Mouse (Mus musculus) embryo, embryonic 11 days (tissue): ENCODE measurements around the gene Fgf11.

Source experiments
- DNase-seq: peaks from one replicate; pipeline ENCODE4 v3.0.0-alpha.2; 2015

Fgf11 gene

DNA sequence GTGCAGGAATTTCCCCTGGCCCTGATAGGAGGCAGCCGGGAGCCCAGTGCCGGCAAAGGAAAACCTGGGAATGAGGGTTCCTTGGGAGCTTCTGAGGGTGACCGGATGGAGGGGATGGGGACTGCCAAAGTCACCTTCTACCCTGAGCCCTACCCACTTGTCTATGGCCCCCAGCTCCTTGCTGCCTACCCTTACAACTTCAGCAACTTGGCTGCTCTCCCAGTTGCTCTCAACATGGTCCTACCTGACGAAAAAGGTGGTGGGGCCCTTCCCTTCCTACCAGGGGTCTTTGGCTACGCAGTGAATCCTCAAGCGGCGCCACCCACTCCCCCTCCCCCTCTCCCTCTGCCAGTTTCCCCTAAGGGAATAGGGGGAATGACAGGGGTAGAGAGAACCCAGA, 22.7 kb downstream of the Fgf11 start:
- no peak for DNase-seq

- DNase-seq: no peak
Measured at GRCm38 (mm10) chr11:69778258-69778982, 23.2 kb downstream of the Fgf11 start.

- no peak for DNase-seq
Measured at GRCm38 (mm10) chr11:69777504-69778257, 24.0 kb downstream of the Fgf11 start.

DNA sequence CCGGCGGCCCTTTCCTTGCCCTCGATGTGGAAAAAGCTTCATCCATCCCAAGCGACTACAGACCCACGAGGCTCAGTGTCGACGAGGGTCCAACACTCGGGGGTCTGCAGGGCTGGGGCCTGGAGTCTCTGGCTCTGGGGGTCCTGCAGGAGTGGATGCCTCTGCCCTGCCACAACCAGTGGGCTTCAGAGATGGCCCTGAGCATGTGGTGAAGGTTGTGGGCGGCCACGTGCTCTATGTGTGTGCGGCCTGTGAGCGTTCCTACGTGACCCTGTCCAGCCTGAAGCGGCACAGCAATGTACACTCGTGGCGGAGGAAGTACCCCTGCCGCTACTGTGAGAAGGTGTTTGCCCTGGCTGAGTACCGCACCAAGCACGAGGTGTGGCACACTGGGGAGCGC, 25.2 kb downstream of the Fgf11 start:
- no peak for DNase-seq

DNA sequence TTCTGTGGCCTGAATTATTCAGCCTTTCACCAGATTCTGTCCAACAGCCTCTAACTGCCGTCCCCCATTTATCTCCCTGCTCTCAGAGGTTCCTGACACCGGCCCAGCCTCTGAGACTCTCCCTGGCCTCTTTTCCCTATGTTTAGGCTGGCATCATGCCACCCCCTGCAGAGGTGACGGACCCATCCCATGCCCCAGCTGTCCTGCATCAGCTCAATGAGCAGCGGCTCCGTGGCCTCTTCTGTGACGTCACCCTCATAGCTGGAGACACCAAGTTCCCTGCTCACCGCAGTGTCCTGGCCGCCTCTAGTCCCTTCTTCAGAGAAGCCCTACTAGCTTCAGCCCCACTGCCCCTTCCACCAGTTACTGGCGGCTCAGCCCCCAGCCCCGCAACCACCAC, 25.9 kb downstream of the Fgf11 start:
- no peak for DNase-seq

DNA sequence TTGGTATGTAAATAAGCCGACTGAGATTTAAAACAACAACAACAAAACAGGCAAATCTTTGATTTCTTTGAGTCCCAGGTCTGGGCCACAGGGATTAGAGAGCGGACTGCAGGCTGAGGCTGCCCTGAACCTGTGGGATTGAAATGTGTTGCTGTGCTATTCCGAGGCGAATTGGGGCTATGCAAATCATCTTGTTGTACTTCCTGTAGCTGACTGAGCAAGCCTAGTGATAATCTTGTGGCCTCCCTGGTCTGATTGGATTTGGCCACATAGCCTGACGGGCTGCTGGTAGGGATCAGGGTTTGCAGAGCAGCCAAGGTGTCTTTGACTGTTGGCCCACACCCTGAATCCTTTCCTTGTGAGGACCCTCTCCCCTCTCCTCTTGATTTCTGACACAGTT, 26.7 kb downstream of the Fgf11 start:
- DNase-seq: no peak

DNA sequence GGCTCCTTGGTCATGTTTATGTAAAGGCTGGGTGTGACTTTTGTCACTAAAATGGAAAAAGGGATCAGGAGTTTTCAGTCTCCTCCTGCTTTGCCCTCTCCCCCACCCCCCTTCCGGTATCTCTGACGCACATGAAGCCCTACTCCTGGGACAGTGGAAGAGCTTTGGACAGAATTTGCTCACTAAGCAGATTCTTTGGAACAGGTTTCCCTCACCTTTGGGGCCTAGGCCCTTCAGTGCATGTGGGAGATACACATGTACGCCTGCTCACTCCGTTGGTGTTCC, 34.1 kb downstream of the Fgf11 start:
- no peak for DNase-seq

DNA sequence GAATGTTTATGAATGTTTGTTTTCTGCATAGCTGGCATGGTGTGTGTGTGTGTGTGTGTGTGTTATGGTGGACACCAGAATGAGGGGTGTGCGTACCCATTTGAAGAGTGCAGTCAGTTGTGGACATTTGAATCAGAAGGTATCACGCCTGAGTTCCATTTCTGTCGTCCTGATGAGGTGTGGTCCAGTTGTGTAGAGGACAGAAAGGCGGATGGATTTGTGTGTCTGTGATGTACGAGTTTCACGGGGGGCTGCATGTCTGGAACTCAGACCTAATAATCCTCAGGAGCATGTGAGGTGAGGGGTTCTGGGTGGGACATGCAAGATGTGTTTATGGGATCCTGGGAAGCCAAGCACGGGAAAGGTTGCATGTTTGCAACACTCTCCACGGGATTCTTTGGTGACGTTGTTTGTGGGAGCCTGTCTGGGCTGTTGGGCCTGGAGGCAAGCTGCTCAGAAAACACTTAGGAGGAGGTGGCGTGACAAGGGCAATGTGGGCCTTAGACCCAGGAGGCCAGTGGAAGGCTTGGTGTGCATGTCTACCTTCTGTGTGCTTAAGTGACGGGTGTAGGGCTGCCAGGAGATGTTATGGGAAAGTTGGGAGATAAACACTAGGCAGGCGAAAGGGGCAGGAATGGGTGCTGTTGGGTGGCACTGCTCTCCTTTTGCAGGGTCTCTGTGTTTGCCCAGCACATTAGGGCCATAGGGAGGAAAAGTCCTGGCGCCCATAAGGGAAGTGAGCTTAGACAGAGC, 34.6 kb downstream of the Fgf11 start:
- no peak for DNase-seq

GRCm38 (mm10) chr11:69766126-69766609, 35.5 kb downstream of the Fgf11 start:
- peak; percentile 66 for DNase-seq

DNA sequence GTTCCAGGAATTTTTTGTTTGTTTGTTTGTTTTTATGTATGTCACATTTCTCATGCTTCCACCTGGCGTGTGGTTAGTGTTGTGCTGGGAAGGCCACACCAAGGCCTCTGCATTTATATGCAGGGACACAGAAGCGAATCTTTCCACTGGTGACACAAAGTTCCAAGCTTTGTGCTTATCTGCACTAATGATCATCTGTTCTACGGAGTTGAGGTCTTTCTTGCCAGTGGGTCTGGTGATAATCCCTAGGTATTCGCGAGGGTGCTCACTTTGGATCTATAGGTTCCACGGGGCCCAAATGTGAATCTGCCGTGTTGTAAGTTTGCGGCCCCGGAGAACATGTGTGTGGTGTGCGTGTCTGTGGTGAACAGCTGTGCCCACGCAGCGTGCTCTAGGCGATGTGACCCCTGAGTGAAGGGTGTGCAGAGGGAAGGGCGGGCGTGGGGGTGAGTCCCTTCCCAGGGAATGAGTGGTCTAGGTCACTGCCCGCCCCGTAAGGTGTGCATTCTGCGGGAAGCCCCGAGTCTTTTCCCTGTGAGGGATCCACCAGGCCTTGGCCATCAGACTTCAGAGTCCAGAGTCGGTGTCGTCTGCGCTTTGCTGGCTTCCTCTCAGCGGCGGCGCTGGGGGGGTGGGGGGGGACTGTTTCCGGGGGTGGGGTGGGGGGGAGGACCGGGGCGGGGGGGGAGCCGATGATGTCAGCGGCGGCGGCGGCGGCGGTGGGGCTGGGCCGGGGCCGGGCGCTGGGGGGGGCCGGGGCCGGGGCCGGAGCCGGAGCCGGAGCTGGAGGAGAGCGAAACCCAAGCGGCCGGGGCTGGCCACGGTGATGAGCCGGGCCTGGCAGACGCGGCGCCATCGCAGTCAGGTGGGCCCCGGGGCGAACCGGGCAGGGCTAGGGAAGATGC, 36.2 kb downstream of the Fgf11 start, which contains the start of gene Zbtb4:
Gene Zbtb4, plus strand, starts transcription at position 692 of the 905 bp plus-strand sequence.
- peak; percentile 43 for DNase-seq

GRCm38 (mm10) chr11:69763551-69763950, 38.1 kb downstream of the Fgf11 start:
- peak; percentile 33 for DNase-seq

GRCm38 (mm10) chr11:69761868-69762267, 39.8 kb downstream of the Fgf11 start, which contains the start of gene Slc35g3:
TSS of gene Slc35g3 (minus strand) at chr11:69761968.
- DNase-seq: no peak

GRCm38 (mm10) chr11:69760901-69761200, 40.8 kb downstream of the Fgf11 start:
- no peak for DNase-seq

GRCm38 (mm10) chr11:69760160-69760900, 41.3 kb downstream of the Fgf11 start:
- no peak for DNase-seq

DNA sequence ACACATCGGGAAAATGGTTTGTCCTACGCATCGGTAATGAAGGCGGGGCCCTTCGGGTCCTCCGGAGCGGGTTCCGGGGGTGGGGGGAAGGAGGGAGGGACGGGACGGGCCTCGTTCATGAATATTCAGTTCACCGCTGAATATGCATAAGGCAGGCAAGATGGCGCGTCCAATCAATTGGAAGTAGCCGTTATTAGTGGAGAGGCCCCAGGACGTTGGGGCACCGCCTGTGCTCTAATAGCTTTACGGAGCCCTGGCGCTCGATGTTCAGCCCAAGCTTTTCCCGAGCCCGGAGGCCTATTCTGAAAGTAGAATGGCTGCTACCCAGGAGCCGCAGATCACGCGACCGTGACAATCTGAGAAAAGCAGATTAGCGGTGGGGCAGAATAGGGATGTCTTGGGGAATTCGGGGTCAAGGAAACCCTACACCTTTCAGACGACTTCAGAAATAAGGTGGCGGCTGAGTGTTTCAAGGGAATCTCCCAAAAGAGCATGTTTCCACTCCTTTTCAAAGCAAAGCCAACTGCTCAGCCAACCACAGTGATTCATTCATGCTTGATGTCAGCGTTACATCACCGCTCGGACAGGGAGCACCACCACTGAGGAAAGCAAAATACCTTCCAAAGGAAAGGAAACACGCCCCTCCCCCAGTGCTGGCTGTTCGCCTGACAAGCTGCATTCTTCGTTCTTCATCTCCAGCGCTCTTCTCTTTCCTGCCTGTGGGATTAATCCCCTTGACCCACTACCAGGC, 42.5 kb downstream of the Fgf11 start:
- peak; percentile 97 for DNase-seq

GRCm38 (mm10) chr11:69758478-69758970, 43.1 kb downstream of the Fgf11 start, which contains the start of gene Polr2a:
TSS of gene Polr2a (minus strand) at chr11:69758637.
- DNase-seq: peak; percentile 99

GRCm38 (mm10) chr11:69758090-69758456, 43.6 kb downstream of the Fgf11 start:
- DNase-seq: peak; percentile 97

DNA sequence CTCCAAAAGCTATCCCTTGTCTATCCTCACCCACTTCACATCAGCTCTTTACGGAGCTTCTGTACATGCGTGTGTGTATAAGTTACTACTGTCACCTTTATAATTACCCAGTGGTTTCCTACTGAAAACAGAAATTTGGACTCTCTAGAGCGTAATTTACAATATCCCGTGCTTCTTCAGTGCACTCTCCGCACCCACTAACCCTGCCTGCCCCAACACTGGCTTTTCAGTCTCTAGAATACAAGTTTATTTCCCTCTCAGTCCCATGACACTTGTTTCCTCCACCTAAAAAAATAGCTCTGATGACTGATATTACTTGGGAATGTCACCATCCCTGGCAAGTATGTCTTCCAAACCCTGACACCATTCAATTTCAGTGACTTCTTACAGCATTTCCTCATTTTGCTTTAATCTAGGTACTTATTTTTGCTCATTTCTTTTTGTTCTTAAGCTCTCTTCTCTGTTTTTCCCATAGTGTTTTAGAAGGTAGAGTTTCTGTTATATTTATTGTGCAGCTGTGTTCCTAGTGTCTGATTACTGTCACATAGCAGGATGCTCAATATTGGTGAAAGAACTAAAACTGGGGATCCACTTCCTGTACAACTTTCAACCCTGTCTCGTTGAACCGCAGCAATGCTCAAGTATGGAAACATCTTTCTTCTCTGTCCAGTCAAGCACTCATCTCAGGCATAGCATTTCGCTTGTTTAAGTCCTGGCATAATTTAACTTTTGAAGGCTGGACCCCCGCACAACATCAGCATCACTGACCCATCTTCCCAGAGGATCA, 44.2 kb downstream of the Fgf11 start:
- no peak for DNase-seq

- peak; percentile 76 for DNase-seq
Measured at GRCm38 (mm10) chr11:69754701-69755100, 47.0 kb downstream of the Fgf11 start.

- no peak for DNase-seq
Measured at GRCm38 (mm10) chr11:69754233-69754632, 47.4 kb downstream of the Fgf11 start.
